Comparison of ENCODE assay signal across 8 mouse cellular contexts in the genomic region with DNA sequence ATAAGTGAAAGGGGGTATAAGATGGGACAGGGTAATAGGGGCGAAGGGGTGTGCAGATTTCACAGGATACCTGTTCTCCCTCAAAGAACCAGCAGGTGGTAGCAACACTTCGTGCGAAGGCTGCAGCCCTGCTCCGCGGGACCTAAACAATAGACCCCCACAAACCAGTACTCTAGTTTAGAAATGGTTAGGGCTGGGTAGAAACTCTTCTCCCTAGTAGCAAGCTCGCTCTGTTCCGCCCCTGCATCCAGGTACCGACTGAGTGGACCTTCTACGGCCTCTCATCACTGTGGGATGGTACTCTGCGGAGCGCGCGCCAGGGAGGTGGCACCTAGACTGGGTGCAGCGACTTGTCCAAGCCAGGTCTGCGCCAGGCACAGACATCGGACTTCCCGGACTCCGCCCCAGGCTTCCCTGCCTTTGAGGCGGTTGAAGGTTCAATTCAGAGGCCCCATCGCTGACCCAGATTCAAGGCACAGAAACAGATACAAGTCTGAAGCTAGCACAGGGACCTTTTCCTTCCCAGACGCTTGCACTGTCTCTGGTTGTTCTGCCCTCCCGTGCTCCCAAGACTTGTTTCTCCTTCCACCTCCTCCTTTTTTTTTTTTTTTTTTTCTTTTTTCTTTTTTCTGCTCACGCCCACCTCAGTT. TPM values are rescaled to one million over a fixed set of nuclear protein-coding genes. Genes with fewer than 3 reads are reported as not detected.
A peak's percentile ranks its signal among the peaks of the same experiment; 100 is the strongest.
DNase-seq lines count a peak whose midpoint lies in the region; ATAC-seq and TF ChIP-seq lines count a peak whose summit lies in the region.

No protein-coding gene starts in this region.

- peak; percentile 77 for ATAC-seq in forebrain, postnatal 0 days
- ATAC-seq in neural tube, embryonic 14.5 days (ENCODE audit: low read depth): peak; percentile 79

- peaks cover 13% of the 10 kb centered on the region for H3K4me1 ChIP-seq in forebrain, postnatal 0 days (ENCODE audit: insufficient read depth)
- H3K4me1 ChIP-seq in neural tube, embryonic 14.5 days (ENCODE audit: control insufficient read depth, insufficient read depth, low read length): 0 out of 2 replicates have a peak, but pooled peaks cover 13% of the 10 kb centered on the region

- peak overlapping the region; percentile 84 for H3K9ac ChIP-seq in forebrain, postnatal 0 days
- peak overlapping the region; percentile 93 for H3K9ac ChIP-seq in neural tube, embryonic 14.5 days (replicated peaks; ENCODE audit: low read depth, low read length)

- H3K4me3 ChIP-seq in forebrain, postnatal 0 days (ENCODE audit: low read depth, low read length): peak overlapping the region; percentile 91
- H3K4me3 ChIP-seq in neural tube, embryonic 14.5 days (ENCODE audit: low read depth, low read length): peak overlapping the region; percentile 73

- H3K27ac ChIP-seq in forebrain, postnatal 0 days (ENCODE audit: low read depth, low read length): peak overlapping the region; percentile 90
- peak overlapping the region; percentile 88 for H3K27ac ChIP-seq in neural tube, embryonic 14.5 days (ENCODE audit: low read depth, low read length)

- TF ChIP-seq CTCF in forebrain, postnatal 0 days (IDR thresholded peaks at IDR 0.05; ENCODE audit: low read depth): peak; percentile 82

- no peaks in the 10 kb centered on the region for H3K9me3 ChIP-seq in forebrain, postnatal 0 days (ENCODE audit: low read length)
- no peaks in the 10 kb centered on the region for H3K9me3 ChIP-seq in neural tube, embryonic 14.5 days (ENCODE audit: control insufficient read depth, low read length)

- no peaks in the 10 kb centered on the region for H3K27me3 ChIP-seq in forebrain, postnatal 0 days (ENCODE audit: insufficient read depth, low read length)
- H3K27me3 ChIP-seq in neural tube, embryonic 14.5 days (ENCODE audit: control insufficient read depth, insufficient read depth, low read length): no peaks in the 10 kb centered on the region

- no peaks in the 10 kb centered on the region for H3K36me3 ChIP-seq in forebrain, postnatal 0 days (ENCODE audit: insufficient read depth)
- no peaks in the 10 kb centered on the region for H3K36me3 ChIP-seq in neural tube, embryonic 14.5 days (ENCODE audit: control insufficient read depth, insufficient read depth, low read length)

- under 1% methylated on average over 23 of the region's 23 CpGs for WGBS in forebrain, postnatal 0 days
- WGBS in neural tube, embryonic 14.5 days: under 1% methylated on average over 23 of the region's 23 CpGs

- H3K4me2 ChIP-seq in forebrain, postnatal 0 days (ENCODE audit: low read depth): peak overlapping the region; percentile 90
- peak overlapping the region; percentile 98 for H3K4me2 ChIP-seq in neural tube, embryonic 14.5 days (ENCODE audit: low read depth, low read length)

- peak; percentile 38 for DNase-seq in kidney, adult 18-20 months
- DNase-seq in kidney, adult 11 months: no peak
- peak; percentile 30 to 39 for DNase-seq in adrenal gland, postnatal 36 days
- peak; percentile 87 for DNase-seq in forebrain, postnatal 0 days
- DNase-seq in kidney, adult 9 months: peak; percentile 29
- peak; percentile 25 to 27 for DNase-seq in lung, adult 18-20 months
- peak; percentile 58 for DNase-seq in urinary bladder, postnatal 14 days (ENCODE audit: low spot score)

RNA-seq across cellular contexts. Expression of a gene that starts 0.8 kb away (rescaled TPM):
- total RNA-seq in adrenal gland, postnatal 36 days (2021): 10 to 100 TPM in 1 of 2 experiments, 1 to 10 TPM in 1; 4.4 to 19.0 TPM
- total RNA-seq in forebrain, postnatal 0 days (2014; rRNA removed): 47.6 and 58.4 TPM in 2 replicates
- polyA plus RNA-seq in forebrain, postnatal 0 days (2015; fragmentation: Nextera tagmentation; extraction: Ambion mirVana): 31.6 and 34.6 TPM in 2 replicates
- polyA plus RNA-seq in neural tube, embryonic 14.5 days (2014; fragmentation: Nextera tagmentation; extraction: Ambion mirVana): 30.4 and 40.3 TPM in 2 replicates

RNA-seq across cellular contexts. Expression of a gene that starts 31.7 kb away (rescaled TPM):
- not detected for total RNA-seq in adrenal gland, postnatal 36 days (2021)
- total RNA-seq in forebrain, postnatal 0 days (2014; rRNA removed): not detected in 2 replicates
- polyA plus RNA-seq in forebrain, postnatal 0 days (2015; fragmentation: Nextera tagmentation; extraction: Ambion mirVana): 0.62 and 0.65 TPM in 2 replicates
- polyA plus RNA-seq in neural tube, embryonic 14.5 days (2014; fragmentation: Nextera tagmentation; extraction: Ambion mirVana): 1.0 and 1.4 TPM in 2 replicates
